Mouse (Mus musculus): ENCODE results near the gene A630095N17Rik.

DNA sequence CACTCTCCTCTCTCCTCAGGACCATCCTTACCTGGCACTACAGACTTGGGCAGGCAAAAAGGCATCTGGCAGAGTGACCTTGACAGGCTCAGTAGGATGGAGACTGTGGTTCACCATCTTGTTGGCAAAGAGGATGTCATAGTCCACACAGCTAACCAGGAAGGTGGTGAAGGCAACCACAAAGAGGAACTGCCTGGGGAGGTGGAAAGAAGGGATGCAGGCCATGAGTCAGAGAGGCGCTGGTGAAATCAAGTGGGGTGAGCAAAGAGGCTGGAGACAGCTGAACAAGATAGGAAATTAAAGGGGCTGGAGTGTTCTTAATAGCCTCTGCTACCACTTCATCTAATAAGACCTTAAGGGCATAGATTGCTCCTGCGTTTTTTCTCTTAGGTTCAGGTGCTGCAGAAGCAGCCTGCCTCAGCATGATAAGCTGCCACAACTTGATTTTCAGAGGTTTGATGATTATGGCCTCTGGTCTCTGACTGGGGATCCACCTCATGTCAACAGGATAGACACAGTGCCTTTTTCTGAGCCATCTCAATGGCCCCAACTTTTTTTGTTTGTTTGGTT, 43.9 kb downstream of the A630095N17Rik start:
- no peak for TF ChIP-seq CTCF (IDR thresholded peaks at IDR 0.05; ENCODE audit: borderline replicate concordance, insufficient read depth, low read depth, low read length)
- no peak for TF ChIP-seq POLR2A (IDR thresholded peaks at IDR 0.05; ENCODE audit: borderline replicate concordance, insufficient read depth, low read length)
